Mouse (Mus musculus): ENCODE measurements around the gene Gm7137.
"Not testable (repeated sequence)": the region's sequence is repeated elsewhere in the genome, so short reads cannot be mapped to it uniquely, and the experiment has no call there.

The Gm7137 gene

DNA sequence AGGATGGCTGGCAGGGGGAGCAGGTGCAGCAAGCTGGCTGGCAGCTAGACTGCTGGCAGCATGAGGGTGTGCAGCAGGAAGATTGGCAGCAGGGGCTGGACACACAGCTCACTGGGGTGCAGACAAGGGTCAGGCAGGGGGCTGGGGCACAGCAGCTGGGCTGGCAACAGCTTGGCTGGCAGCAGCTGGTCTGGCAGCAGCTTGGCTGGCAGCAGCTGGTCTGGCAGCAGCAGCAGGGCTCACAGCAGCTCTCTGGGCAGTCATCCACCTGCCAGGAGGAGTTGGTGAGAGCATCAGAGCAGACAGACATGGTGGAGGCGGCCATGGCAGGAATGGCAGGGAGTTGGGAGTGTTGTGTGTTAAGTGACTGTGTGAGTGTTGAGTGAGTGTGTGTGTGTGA, at the start of gene Gm7137:
TSS of gene Gm7137 (minus strand) at position 325 of the 400 bp plus-strand sequence.
- DNase-seq (ENCODE audit: low spot score): not testable (repeated sequence)

DNA sequence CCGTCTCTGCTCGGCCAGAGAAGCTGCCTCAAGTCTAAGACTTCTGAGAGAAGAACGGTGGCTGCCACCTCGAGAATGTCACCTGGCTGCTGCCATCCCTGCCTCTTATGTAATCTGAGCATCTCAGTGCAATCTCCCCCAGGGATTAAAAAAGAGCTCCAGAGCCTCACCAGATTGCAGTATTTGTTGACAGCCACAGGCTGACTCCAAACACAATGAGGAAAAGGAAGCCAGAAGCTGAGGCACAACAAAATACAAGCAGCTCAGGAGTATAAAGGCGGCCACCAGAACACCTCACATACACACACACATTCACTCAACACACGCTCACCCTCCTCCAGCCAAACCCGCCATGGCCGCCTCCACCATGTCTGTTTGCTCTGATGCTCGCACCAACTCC, 47.6 kb upstream of the Gm7137 start, which contains the start of gene Krtap10-10:
TSS of gene Krtap10-10 (plus strand) at position 301 of the 400 bp plus-strand sequence.
- no peak for DNase-seq (ENCODE audit: low spot score)

DNA sequence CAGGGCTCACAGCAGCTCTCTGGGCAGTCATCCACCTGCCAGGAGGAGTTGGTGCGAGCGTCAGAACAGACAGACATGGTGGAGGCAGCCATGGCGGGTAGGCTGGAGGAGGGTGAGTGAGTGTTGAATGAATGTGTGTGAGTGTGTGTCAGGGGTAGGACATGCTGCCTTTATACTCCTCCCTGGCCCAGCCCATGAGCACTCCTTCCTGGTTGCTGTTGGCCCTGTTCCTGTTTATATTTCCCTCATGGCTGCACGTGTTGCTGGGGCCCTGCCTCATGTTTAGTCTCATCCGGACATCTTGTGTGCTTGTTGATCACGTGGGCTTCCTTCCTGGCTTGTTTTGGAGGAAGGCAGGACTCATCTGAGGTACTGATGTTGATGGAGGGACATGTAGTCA, 39.0 kb upstream of the Gm7137 start, which contains the start of gene Krtap10-4:
TSS of gene Krtap10-4 (minus strand) at position 145 of the 400 bp plus-strand sequence.
- DNase-seq (ENCODE audit: low spot score): no peak

DNA sequence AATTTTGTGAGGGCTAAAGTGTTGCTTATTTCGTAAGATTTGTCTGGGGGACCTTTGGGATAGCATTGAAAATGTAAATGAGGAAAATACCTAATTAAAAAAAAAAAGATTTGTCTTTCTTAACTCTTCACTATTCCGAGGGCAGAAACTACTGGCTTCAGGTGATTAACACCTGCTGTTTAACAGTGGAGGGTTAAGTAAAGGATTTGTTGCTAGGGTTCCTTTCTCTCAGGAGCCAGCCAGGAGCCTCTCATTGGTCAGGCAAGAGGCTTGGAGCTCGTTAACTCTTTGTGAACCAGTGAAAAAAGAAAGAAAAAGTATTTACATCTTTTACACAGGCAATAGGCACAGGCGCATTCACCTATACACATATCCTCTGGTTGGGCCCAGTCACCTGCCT, 31.2 kb upstream of the Gm7137 start:
- DNase-seq (ENCODE audit: low spot score): no peak

DNA sequence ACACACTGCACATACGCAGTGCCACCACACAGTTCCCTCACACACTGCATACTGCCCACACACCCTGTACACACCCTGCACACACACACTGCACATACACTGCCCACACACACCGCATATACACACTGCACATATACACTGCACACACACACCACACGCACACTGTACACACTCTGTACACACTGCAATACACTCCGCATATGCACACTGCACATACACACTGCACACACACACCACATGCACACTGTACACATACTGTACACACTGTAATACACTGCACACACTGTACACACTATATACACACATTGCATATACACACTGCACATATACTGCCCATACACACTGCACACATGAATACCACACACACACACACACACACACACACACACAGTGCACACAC, 30.5 kb upstream of the Gm7137 start:
- no peak for DNase-seq (ENCODE audit: low spot score)

DNA sequence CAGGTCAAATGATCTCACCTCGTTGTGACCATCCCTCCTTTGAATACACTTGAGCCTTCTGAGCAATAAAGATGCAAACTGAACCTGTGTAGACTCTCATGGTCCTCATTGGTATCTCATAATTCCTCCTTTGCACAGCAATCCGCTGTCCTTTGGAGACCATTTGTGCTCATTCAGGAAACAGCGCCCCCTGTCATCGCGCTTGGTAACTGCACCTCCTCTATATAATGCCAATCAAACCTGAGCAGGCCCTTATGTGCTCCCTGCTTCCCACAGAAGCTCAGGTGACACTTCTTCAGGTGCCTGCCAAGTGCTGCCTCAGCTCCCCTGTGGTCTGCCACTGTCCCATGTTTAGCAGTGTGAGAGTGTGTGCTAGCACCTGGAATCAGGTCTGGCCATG, 27.5 kb upstream of the Gm7137 start:
- DNase-seq (ENCODE audit: low spot score): no peak

DNA sequence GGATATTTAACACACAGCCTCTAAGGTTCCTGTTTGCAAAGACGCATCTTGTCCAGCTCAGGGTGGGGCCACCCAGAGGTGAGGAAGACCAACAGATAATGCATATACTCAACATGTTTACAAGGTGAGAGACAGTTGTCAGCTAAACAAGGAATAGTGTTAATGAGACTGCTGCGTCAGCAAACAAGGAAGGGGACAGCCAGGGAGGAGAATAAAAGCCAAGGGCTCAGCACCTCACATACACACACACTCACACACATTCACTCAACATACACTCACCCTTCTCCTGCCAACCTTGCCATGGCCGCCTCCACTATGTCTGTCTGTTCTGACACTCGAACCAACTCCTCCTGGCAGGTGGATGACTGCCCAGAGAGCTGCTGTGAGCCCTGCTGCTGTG, 26.4 kb upstream of the Gm7137 start, which contains the start of gene Gm2696:
TSS of gene Gm2696 (plus strand) at position 301 of the 400 bp plus-strand sequence.
- DNase-seq (ENCODE audit: low spot score): no peak

DNA sequence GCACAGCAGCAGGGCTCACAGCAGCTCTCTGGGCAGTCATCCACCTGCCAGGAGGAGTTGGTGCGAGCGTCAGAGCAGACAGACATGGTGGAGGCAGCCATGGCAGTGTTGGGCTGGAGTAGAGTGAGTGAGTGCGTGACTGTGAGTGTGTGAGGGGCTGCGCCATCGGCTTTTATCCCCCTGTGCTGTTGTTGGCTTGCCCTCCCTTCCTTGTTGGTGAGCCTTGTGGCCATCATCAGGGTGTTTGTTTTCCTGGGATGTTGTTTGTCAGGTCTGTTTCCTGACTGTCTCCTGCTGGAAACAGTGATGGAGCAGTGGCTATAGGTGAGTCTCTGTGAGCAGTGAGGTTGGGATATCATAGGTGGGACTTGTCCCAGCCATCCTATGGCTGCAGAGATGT, 23.7 kb upstream of the Gm7137 start, which contains the start of gene Gm9507:
TSS of gene Gm9507 (minus strand) at position 101 of the 400 bp plus-strand sequence.
- DNase-seq (ENCODE audit: low spot score): no peak

DNA sequence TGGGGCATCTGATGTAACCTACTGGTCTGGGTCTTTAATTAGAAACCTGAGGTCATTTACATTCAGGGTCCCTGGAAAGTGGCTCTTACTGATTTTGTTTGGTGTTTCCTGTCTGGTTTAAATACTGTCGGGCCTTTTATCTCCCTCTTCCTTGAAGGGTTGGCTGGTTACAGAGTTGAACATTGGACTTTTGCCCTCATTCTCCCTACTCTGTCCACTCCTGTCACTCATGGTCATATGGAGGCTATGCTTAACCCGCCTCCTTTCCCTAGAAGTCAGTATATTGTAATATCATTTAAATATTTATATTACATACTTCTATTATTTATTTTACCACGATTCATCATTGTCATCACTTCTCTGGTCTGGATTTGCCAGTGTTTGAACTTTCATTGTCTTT, 16.1 kb upstream of the Gm7137 start:
- DNase-seq (ENCODE audit: low spot score): no peak

DNA sequence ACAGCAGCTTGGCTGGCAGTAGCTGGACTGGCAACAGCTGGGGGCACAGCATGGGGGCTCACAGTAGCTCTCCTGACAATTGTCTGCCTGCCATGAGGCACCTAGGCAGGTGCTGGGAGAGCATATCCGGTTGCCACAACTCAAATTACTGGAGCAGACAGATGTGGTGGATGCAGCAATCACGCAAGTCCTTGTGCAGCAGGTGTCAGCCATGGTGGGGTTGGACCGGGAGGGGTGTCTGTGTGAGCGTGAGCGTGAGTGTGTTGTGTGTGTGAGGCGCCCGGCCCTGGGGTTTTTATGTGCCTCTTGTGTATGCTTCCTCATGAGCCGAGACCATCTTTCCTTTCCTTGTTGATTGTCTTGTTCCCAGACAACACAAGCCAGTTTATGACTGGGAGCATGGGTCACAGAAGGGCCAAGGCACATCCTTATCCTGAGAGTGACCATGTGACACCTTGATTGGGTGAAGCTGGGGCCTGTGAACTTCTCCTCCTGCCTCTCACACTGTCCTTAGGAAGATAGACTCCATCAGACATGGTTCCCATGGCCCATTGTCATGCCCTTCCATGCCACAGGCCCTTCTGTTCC, 11.0 kb upstream of the Gm7137 start, which contains the start of gene Gm19668:
TSS of gene Gm19668 (minus strand) at position 213 of the 588 bp plus-strand sequence.
- no peak for DNase-seq (ENCODE audit: low spot score)

DNA sequence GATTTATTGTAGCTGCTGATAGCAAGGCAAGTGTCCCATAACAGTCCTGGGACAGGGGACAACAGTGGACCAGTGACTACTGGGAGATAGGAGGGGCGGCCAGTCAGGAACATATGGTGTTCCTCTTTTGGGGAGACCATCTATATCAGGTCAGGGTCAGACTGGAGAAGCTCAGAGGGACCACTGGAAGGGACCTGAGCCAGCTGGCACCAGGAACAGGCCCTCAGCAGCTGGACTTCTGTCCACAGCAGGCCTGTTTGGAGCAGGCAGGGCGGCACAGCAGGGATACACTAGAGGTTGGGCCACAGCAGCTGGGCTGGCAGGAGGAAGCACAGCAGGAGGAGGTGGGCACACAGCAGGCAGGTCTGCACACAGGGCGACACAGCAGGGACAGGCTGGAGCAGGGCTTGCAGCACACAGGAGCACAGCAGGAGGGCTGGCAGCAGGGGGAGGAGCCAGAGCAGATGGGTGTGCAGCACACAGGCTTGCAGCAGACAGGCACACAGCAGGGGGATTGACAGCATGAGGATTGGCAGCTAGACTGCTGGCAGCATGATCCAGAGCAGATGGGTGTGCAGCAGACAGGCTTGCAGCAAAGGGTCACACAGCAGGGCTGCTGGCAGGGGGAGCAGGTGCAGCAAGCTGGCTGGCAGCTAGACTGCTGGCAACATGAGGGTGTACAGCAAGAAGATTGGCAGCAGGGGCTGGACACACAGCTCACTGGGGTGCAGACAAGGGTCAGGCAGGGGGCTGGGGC, 10.3 kb upstream of the Gm7137 start:
- DNase-seq (ENCODE audit: low spot score): not testable (repeated sequence)

DNA sequence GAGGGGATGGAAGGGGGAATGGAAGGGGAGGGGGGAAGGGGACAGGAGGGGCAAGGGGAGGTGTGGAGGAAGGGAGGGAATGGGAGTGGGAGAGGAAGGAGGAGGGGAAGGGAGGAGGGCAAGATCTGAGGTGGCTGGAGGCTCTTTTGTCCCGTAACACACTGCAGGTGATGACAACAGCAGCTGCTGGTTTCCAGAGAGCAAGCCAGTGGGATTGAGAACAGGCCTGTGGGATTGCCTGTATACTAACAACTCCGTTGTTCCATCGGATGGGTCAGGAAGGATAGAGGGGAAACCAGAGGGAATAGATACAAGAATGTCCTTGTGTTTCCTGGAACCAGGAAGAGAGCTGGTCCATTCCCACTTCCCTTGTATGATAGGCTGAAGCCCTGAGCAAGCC, 9.7 kb upstream of the Gm7137 start:
- no peak for DNase-seq (ENCODE audit: low spot score)

DNA sequence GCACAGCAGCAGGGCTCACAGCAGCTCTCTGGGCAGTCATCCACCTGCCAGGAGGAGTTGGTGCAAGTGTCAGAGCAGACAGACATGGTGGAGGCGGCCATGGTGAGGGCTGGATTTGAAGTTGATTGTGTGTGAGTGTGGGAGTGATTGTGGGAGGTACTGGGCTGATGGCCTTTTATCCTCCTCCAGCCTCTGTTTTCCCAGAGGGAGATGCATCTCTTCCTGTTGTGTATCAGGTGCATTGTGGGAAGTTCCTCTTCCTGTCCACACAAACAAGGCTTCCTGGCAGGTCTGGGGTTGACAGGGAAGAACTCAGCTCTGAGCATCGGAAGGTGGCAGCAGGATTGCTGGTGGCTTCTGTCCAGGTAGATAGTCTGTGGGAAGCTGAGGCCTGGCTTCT, 7.0 kb upstream of the Gm7137 start, which contains the start of gene Gm9639:
TSS of gene Gm9639 (minus strand) at position 101 of the 400 bp plus-strand sequence.
- DNase-seq (ENCODE audit: low spot score): no peak

DNA sequence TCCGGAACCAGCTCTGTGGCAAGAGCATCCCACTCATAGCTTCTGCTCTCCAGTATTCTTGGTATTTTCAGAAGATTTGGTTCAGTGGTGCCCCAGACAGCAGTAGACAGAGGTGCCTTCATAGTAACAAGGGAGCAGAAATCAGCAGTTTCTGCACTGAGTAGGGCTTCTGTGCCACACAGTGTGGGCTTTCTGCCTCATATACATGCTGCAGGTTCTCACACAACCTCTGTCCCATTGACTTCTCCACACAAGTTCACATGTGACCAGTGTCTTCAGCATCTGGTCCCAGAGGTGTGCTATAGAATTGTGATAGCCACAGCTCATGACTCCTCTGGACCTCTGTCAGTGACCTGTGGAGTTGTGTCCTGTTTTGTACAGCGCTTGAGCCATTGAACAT, 621 bp upstream of the Gm7137 start:
- DNase-seq (ENCODE audit: low spot score): no peak

DNA sequence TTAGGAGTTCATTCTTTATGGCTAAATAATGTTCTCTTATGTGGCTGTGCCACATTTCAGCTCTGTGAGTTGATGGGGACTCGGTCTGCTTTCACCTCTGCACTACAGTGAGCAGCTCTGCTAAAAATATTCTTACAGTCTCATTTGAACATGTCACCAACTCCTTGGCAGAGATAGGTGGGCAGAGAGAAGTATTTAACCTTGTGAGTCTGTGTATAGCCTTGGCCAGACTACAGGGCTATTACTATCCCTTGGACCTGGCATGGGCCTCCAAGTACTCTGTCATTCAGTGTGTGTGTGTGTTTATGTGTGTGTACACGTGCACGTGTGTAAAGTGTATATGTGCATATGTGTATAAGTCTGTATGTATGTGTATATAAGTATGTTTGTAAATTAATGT, 4.6 kb downstream of the Gm7137 start:
- DNase-seq (ENCODE audit: low spot score): not testable (repeated sequence)

DNA sequence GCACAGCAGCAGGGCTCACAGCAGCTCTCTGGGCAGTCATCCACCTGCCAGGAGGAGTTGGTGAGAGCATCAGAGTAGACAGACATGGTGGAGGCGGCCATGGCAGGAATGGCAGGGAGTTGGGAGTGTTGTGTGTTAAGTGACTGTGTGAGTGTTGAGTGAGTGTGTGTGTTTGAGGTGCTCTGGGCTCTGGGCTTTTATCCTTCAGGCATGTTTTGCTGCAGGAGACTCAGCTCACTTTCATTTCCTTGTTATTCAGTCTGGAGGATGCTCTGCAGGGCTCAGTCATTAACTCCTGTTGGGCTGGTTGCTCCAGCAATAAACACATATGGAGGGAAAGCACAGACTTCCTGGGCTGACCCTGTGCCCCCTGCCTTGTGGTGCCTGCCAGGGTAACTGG, 5.6 kb downstream of the Gm7137 start, which contains the start of gene Gm3250:
TSS of gene Gm3250 (minus strand) at position 101 of the 400 bp plus-strand sequence.
- not testable (repeated sequence) for DNase-seq (ENCODE audit: low spot score)

DNA sequence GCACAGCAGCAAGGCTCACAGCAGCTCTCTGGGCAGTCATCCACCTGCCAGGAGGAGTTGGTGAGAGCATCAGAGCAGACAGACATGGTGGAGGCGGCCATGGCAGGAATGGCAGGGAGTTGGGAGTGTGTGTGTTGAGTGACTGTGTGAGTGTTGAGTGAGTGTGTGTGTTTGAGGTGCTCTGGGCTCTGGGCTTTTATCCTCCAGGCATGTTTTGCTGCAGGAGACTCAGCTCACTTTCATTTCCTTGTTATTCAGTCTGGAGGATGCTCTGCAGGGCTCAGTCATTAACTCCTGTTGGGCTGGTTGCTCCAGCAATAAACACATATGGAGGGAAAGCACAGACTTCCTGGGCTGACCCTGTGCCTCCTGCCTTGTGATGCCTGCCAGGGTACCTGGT, 11.2 kb downstream of the Gm7137 start, which contains the start of gene Gm7138:
TSS of gene Gm7138 (minus strand) at position 101 of the 400 bp plus-strand sequence.
- not testable (repeated sequence) for DNase-seq (ENCODE audit: low spot score)

DNA sequence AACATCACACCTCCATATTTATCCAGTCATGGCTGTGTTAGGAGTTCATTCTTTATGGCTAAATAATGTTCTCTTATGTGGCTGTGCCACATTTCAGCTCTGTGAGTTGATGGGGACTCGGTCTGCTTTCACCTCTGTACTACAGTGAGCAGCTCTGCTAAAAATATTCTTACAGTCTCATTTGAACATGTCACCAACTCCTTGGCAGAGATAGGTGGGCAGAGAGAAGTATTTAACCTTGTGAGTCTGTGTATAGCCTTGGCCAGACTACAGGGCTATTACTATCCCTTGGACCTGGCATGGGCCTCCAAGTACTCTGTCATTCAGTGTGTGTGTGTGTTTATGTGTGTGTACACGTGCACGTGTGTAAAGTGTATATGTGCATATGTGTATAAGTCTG, 15.9 kb downstream of the Gm7137 start:
- DNase-seq (ENCODE audit: low spot score): not testable (repeated sequence)

DNA sequence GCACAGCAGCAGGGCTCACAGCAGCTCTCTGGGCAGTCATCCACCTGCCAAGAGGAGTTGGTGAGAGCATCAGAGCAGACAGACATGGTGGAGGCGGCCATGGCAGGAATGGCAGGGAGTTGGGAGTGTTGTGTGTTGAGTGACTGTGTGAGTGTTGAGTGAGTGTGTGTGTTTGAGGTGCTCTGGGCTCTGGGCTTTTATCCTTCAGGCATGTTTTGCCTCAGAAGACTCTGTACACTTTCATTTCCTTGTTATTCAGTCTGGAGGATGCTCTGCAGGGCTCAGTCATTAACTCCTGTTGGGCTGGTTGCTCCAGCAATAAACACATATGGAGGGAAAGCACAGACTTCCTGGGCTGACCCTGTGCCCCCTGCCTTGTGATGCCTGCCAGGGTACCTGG, 16.8 kb downstream of the Gm7137 start, which contains the start of gene Gm3238:
TSS of gene Gm3238 (minus strand) at position 101 of the 400 bp plus-strand sequence.
- not testable (repeated sequence) for DNase-seq (ENCODE audit: low spot score)

DNA sequence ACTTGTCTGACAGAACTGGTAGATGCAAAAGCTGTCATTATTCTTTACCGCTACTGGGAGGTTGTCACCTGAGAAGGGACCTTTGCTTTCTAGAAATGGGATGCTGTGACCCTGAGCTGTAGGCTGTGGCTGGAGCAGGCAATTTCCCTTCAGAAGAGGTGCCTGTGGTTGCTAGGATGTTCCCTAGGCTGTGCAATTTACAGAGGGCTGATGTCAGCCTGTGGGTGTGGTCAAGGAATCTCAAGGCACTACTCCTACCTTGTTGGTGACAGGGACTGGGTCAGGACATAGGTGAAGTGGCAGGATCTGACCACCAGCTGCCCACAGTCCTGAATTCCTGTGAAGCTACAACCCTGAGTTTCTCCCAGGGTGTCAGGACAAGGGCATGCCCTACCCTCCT, 18.3 kb downstream of the Gm7137 start:
- DNase-seq (ENCODE audit: low spot score): no peak

DNA sequence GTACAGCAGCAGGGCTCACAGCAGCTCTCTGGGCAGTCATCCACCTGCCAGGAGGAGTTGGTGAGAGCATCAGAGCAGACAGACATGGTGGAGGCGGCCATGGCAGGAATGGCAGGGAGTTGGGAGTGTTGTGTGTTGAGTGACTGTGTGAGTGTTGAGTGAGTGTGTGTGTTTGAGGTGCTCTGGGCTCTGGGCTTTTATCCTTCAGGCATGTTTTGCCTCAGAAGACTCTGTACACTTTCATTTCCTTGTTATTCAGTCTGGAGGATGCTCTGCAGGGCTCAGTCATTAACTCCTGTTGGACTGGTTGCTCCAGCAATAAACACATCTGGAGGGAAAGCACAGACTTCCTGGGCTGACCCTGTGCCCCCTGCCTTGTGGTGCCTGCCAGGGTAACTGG, 28.4 kb downstream of the Gm7137 start, which contains the start of gene Gm3233:
TSS of gene Gm3233 (minus strand) at position 101 of the 400 bp plus-strand sequence.
- not testable (repeated sequence) for DNase-seq (ENCODE audit: low spot score)

DNA sequence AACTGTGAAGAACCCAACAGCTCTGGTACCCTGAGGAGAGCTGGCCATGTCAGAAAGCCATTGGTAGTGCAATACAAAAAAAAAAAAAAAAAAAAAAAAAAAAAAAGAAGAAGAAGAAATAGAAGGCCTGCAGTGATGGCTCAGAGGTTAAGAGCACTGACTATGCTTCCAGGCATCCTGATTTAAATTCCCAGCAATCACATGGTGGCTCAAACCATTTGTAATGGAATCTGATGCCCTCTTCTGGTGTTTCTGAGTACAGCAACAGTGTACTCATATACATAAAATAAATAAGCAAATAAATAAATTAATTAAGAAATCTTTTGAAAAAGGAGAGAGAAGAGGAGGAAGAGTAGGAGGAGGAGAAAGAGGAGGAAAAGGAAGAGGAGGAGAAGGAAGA, 34.6 kb downstream of the Gm7137 start:
- DNase-seq (ENCODE audit: low spot score): no peak

DNA sequence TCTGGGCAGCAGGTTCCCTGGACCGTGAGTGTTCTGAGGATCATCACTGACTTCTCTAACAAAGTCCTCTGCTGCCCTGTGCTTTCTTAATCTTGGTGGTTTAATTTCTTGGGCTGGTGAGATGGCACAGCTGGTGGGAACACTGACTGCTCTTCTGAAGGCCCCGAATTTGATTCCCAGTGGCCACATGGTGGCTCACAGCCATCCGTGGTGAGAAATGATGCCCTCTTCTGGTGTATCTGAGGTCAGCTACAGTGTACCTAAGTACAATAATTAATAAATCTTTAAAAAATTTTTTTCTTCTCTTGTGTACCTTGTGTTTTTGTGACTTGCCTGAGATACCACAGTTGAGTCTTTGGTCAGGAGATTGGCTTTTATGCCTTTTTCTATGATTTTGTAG, 35.7 kb downstream of the Gm7137 start:
- not testable (repeated sequence) for DNase-seq (ENCODE audit: low spot score)
